Mouse (Mus musculus) intestine, embryonic 14.5 days (tissue): ENCODE measurements around the gene Dnaic1. TPM values are rescaled to one million over a fixed set of nuclear protein-coding genes. Genes with fewer than 3 reads are reported as not detected.

ENCODE experiments used
- polyA plus RNA-seq: library from polyadenylated mRNA; unstranded; fragments of >200 nt; fragmentation: Nextera tagmentation; extraction: Ambion mirVana; gene quantifications from 2 replicates; pipeline ENCODE4 v1.2.1, GENCODE M21; 2014

The Dnaic1 gene
- polyA plus RNA-seq, 1 experiment from 2014 or later = 3.4 TPM

Other genes starting within 250 kb of the Dnaic1 start
- 50.5 and 54.8 TPM in 2 replicates for gene Ubap1, start 220.8 kb upstream of the Dnaic1 start, polyA plus RNA-seq
- gene Kif24, start 104.9 kb upstream of the Dnaic1 start, polyA plus RNA-seq = 5.9 and 7.4 TPM in 2 replicates
- 57.7 and 58.7 TPM in 2 replicates for gene Nudt2, start 104.6 kb upstream of the Dnaic1 start, polyA plus RNA-seq
- 6.1 and 6.9 TPM in 2 replicates for gene AI464131, start 66.7 kb upstream of the Dnaic1 start, polyA plus RNA-seq
- 0.61 and 0.83 TPM in 2 replicates for gene 1110017D15Rik, start 52.4 kb upstream of the Dnaic1 start, polyA plus RNA-seq
- 2.2 TPM in 2 replicates for gene Fam219a, start 237 bp upstream of the Dnaic1 start, polyA plus RNA-seq
- gene Enho, start 70.5 kb downstream of the Dnaic1 start, polyA plus RNA-seq = 13.6 and 14.8 TPM in 2 replicates
- gene Cntfr, start 127.3 kb downstream of the Dnaic1 start, polyA plus RNA-seq = 5.2 and 6.2 TPM in 2 replicates
- 130 and 143 TPM in 2 replicates for gene Il11ra1, start 130.2 kb downstream of the Dnaic1 start, polyA plus RNA-seq
- gene Rpp25l, start 143.8 kb downstream of the Dnaic1 start, polyA plus RNA-seq = 71.9 and 76.4 TPM in 2 replicates
- gene Dctn3, start 153.4 kb downstream of the Dnaic1 start, polyA plus RNA-seq = 123 and 124 TPM in 2 replicates
- not detected in 2 replicates for gene Arid3c, start 161.4 kb downstream of the Dnaic1 start, polyA plus RNA-seq
- 44.8 and 47.7 TPM in 2 replicates for gene Galt, start 185.5 kb downstream of the Dnaic1 start, polyA plus RNA-seq
- gene Sigmar1, start 186.4 kb downstream of the Dnaic1 start, polyA plus RNA-seq = 113 TPM in 2 replicates
- gene Ccl27a, start 204.5 kb downstream of the Dnaic1 start, polyA plus RNA-seq = 35.0 and 39.3 TPM in 2 replicates